Mouse (Mus musculus) urinary bladder, postnatal 25 days (tissue): ENCODE results near the gene Mpeg1.

Experiments
- DNase-seq: peaks from one replicate; pipeline ENCODE4 v3.0.0; 2022; ENCODE audit warnings: low spot score

Mpeg1 gene

GRCm38 (mm10) chr19:12465530-12466144 lies 5.1 kb downstream of the Mpeg1 start:
- DNase-seq: no peak

DNA sequence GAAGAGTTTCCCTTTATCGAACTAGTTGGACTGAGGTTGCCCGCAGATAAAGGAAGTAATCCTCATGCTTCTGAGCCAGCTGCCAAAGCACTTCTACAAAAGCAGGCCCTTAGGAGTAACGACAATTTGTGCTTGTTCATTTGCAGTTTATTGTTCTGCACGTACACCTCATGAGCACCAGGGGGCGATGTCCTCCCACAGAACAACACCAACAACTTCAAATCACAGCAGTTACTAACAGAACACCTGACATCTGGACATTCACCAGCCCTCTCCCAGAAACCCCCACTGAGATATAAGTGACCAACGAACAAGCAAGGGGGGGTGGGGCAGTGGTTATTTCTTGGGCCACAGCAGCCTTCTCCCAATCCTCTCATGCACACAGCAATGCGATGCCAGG lies 5.6 kb downstream of the Mpeg1 start:
- no peak for DNase-seq

GRCm38 (mm10) chr19:12467436-12467835 lies 6.9 kb downstream of the Mpeg1 start:
- no peak for DNase-seq

DNA sequence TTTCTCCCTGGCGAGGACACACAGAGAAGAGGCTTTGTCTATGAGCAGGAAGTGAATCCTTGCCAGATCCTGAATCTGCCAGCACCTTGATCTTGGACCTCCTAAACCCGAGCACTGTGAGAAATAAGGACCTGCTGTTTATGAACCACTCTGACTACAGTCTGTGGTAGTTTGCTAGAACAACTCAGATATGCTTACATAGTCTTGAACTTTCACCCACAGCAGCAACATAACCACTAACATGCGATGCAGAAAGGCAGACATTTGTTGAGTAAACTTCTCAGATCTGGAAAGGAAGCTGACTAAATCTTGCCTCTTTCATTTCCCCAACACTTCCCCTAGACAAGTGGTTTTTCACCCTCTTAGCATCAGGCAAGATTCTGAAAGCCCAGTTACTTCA lies 11.3 kb downstream of the Mpeg1 start:
- DNase-seq: no peak

DNA sequence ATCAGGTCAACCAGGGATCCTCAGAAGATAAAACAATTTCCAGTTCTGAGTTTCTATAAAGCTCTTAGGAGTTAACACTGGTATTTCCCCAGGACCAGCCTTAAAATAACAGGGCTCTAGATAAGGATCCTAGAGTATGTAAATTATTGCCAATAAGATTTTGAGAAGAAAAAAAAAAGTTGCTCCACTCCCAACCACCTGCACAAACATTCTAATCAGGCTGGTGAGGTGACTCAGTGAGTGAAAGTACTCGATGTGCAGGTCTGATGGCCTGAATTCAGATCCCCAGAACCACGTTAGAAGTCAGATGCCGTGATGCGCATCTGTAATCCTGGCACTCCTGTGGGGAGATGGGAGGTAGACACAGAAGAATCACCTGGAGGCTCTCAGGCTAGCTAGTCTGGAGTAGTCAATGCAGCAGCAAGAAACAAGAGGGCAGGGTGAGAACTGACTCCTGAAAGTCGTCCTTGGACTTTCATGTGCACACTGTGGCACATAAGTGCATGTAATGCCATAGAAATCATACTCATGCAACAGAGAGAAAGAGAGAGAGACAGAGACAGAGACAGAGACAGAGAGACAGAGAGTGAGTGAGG lies 11.9 kb downstream of the Mpeg1 start:
- no peak for DNase-seq

DNA sequence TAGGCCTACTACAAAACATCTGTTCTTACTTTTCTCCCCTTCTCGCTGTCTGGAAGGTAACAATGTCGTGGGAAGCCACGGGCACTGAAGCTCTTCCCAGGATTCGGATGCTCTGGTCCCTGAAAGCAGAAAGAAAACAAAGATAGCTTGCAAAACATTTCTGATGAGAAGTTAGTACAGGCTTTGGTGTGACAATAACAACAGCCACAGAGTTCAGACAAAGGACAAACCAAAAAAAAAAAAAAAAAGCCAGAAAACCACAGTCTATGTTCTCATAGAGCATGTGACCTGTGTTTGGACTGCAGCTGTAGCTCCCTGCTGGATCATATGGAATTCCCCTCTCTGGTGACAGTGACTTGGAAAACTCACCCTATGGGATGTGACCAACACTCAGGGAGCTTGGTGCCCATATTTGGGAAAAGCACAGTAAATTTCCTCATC lies 12.6 kb downstream of the Mpeg1 start:
- DNase-seq: no peak

GRCm38 (mm10) chr19:12473951-12474350 lies 13.4 kb downstream of the Mpeg1 start:
- DNase-seq: no peak

DNA sequence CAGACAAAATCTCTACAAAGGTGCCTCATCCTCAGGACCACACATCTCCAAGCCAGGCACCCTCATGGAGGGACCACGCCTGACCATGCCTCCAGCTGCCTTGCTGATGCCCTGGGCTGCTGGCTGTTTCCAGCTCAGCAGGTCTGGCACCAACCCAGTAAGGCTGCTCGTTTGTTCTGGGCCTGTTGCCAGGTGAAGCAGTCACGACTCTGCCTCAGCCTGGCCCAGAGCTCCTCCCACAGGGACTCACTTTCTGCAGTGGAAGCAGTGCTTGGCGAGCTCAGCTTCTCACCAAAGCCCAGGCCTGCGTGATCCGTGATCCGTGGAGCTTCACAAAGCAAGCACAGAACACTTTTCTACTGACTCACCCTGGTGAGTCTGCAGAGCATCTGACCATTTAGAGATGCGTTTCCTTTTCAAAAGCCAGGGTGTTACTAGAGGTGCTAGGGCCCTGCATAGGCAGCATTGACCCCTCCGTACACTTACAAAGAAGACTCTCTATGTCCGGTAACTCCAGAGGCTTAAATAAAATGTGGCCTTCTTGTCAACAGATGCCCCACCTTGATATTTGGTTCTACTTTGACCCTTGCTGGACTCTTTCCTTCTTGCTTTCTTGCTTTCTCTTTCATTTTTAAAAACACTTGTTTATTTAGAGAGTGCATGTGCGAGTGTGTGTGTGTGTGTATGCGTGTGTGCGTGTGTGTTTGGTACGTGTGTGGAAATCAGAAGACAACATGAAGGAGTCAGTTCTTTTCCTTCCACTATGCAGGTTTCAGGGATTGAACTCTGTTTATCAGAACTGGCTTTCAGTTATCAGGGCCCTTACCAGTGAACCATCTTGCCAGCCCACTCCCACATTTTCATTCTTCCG lies 15.0 kb downstream of the Mpeg1 start:
- peak; percentile 89 for DNase-seq

DNA sequence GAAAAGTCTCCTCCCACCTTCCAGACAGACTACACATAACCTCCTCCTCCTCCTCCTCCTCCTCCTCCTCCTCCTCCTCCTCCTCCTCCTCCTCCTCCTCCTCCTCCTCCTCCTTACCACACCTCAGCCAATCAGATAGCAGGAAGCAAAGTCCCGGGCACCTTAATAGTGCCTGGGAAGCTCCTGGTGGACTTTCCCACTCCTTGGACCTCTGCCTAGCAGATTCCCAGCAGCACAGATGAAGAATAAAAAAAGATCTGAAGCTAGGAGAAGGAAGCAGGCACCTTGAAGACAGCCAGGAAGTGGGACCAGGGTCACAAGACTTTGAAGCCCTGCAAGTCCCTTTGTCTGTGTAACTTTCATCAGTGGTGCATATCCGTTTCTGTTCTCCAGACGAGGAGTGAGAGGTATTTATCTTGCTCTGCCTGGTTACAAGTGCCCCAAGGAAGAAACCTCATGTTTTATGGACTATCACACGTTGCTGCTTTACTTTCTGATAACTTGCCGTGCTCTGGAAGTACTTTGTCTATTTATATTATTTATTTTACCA lies 16.2 kb downstream of the Mpeg1 start:
- DNase-seq: no peak

DNA sequence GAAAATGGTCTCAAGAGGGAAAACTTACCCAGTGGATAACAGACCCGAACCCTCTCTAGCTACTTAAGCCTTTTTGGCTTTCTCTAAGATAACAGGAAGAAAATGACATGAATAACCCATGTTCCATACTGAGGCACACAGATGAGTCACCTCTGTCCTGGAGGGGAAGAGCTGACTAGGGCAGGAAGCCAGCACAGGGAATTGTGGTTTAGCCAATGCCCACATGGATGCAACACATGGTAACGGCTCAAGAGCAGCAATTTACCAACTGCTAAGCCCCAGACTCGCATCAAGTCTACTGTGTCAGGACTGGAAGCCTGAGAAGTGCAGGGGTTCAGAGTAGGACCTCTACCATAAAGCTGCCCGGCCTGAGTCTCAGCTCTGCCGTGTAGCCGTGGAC lies 17.8 kb downstream of the Mpeg1 start:
- no peak for DNase-seq

DNA sequence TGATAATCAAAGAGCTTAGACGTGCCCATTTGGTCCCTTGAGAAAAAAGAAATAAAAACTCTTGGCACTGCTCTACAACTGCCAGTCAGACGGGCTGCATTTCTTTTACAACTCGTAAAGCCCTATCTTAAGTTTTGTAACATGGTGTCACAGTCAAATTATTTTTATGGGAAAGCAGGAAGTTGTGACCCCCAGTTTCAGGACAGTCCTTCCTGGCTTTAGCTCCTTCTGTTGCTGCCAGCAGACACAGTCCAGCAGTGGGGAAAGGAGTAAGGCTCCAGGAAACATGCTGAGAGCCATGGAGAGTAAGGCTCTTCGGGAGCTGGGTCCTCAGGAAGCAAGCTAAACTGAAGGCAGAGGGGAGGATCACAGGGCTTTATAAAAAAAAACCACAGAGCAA lies 23.2 kb downstream of the Mpeg1 start:
- DNase-seq: no peak

GRCm38 (mm10) chr19:12484210-12484609 lies 23.6 kb downstream of the Mpeg1 start:
- DNase-seq: no peak

- DNase-seq: no peak
Observed at GRCm38 (mm10) chr19:12485223-12485622, 24.6 kb downstream of the Mpeg1 start.

DNA sequence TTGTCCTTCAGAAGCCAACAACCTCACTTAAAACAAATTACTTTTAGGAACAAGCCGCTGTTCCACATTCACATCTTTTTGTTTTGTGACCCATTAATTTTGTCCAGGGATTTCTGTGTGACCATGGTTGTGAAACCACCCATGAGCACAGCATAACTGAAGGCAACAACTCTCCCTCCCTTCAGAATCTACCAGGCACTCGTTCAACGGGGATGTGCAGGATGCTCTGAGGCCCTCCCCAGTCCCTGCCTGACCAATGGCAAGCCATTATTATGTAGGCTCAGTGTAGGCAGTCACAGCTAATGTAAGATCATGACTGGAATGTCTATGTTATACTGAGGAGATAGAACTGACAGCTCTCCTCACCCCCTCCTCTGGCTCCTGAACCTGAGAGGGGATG lies 25.1 kb downstream of the Mpeg1 start:
- DNase-seq: no peak

DNA sequence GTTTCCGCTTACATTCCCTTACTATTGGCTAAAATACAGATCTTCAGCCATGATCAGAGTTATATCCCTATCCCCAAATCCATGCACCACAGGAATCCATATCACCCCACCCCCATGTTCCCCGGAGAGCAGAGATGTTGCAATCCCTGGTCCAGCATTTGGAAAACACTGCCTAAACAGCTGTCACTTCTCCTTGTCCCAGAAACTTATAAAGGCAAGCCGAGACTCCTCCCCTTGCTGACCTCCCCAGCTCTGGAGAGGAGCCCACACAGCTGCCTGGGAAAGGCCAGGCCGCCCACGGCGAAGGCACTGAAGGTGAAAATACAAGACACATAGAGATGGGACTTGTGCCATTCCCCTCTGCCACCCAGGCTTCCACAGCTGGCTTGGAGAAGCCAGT lies 26.3 kb downstream of the Mpeg1 start:
- peak; percentile 66 for DNase-seq

DNA sequence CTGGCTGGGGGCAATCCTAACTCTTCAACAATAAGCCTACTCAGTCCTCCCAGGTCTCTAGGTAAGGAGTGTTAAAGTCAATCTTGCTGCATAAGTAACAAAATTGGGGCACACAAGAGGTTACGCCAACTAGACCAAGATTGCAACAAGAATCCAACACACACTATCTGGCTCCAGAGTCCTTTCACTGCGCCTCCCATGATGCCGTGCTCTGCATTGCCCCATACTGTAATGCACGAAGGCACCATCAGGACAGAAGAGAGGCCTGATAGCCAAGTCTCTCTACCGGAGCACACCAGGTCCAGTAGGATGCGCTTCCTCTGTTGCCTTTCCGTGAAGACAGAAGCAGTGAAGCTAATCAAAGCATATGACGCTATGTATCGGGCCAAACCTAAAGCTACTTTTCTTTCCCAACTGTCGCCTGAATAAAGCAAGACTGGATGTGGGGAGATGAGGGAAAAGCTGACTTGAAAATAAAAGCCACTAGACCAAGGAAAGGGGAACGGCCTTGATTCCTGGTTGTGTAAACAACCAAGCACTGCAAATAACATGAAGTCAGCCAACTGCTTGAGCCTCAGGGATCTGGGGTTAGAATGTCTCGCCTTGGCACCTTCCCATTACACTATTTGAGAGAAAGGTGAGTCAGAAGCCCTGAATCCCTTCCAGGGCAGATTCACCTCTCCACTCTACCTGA lies 27.1 kb downstream of the Mpeg1 start:
- no peak for DNase-seq

DNA sequence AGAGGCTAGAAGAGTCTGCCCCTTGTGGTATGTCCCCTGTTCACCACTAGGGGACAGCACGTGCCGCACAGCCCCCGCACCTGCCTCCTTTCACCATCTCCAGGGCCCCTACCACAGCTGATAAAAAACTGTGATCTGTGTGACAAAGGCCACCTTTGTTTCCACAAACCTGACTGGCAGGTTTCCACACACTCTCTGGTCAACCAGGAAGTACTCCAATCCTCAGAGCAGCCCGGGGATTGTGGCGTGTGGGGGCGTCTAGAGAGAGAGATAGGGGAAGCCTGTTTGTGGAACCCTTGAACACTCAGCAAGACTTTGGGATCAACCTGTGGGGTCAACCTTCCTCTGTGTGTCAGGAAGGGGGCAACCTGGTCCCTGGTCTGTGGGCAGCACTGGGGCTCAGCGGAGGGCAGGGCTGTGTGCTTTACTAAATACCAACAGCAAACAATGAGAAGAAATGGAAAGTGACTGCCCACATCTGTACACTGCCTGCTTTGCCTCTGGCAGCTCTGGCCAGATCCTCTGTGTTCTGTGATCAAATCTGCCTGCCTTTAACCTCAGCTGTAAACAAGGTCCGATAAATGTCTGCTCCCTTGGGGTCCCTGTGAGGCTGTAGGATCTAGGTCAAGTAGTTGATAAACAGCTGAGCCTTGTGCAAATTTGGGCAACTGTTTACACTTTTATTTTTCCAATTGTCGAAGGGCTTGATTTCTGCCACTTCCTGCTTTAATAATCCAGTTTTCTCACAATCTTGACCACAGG lies 27.8 kb downstream of the Mpeg1 start:
- DNase-seq: peak; percentile 53

- DNase-seq: no peak
Observed at GRCm38 (mm10) chr19:12488969-12489674, 28.5 kb downstream of the Mpeg1 start.

- no peak for DNase-seq
Observed at GRCm38 (mm10) chr19:12489675-12490570, 29.3 kb downstream of the Mpeg1 start.

DNA sequence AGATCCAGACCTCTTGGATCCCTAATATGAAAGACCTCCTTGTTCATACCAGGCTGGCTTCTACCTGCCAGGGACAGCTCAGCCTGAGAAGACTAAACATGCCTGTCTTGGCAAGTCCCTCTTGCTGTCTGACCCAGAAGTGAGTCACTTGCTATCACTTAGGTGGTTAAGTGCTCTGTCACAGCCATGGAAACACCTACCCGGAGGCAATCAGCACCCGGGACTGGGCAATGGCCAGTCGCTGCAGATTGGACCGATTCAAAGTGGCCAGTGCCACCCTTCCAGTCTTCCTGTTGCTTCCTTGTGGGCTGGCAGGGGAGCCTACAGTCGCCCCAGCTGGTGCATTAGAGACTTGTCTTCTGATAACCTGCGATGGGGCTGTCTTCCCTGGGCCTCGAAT lies 31.1 kb downstream of the Mpeg1 start:
- no peak for DNase-seq
